Mouse (Mus musculus) liver, adult 2 months (tissue): Measurements from ENCODE around the gene Olfr161.
"Not testable (repeated sequence)": the region's sequence is repeated elsewhere in the genome, so short reads cannot be mapped to it uniquely, and the experiment has no call there.

Source experiments
- CTCF ChIP-seq: fragments of 200-500 bp; IDR thresholded peaks from 2 replicates; pipeline ENCODE4 v1.5.1; 2011; ENCODE audit warnings: low read depth, low read length, control low read depth
- POLR2A ChIP-seq: fragments of 200-500 bp; IDR thresholded peaks from 2 replicates; pipeline ENCODE4 v1.6.1; 2011; ENCODE audit warnings: low read length, control low read depth; ENCODE audit not compliant: insufficient read depth; ENCODE audit errors: extremely low read depth

DNA sequence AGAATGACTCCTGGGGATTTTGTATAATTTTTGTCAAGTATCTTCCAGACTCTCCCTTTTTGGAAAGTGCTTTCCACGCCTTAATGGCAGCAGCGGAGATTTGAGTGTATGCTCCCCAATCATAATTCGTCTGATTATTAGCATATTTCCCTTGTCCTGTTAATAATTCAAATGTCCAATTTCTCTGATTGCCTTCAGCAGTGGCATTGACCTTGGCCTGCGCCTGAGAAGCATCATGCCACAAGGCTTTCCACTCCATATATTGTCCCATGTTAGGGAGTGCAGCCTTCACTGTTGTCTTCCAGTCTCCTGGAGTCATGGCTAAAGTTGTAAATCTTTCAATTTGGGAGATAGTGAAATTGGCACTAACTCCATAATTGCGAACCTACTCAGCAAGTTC, 40.5 kb downstream of the Olfr161 start:
- TF ChIP-seq POLR2A, CTCF: not testable (repeated sequence)
